Mouse (Mus musculus) lung, embryonic 15.5 days (tissue): ENCODE measurements around the gene Sp140. TPM values are rescaled to one million over a fixed set of nuclear protein-coding genes. Genes with fewer than 3 reads are reported as not detected.
"Not testable (repeated sequence)": the region's sequence is repeated elsewhere in the genome, so short reads cannot be mapped to it uniquely, and the experiment has no call there.

Source experiments
- ATAC-seq: fragments of 200-750 bp; cut with Nextera tagmentation; 2 replicates; pipeline ENCODE4 v1.8.0; 2017; ENCODE audit warnings: moderate number of reproducible peaks, borderline replicate concordance; ENCODE audit not compliant: low FRiP score, low TSS enrichment; ENCODE audit errors: extremely low read depth
- H3K27ac ChIP-seq: fragments of 300-500 bp; sonication (generic); 2 replicates; pipeline ENCODE4 v1.5.1; 2015; ENCODE audit warnings: moderate library complexity, mild to moderate bottlenecking, inconsistent platforms
- H3K27me3 ChIP-seq: fragments of 300-500 bp; sonication (generic); 2 replicates; pipeline ENCODE4 v1.6.1; 2015; ENCODE audit warnings: inconsistent platforms
- H3K36me3 ChIP-seq: fragments of 300-500 bp; sonication (generic); 2 replicates; pipeline ENCODE4 v1.6.1; 2015; ENCODE audit warnings: inconsistent platforms
- H3K4me1 ChIP-seq: fragments of 300-500 bp; sonication (generic); 2 replicates; pipeline ENCODE4 v1.6.1; 2015; ENCODE audit warnings: inconsistent platforms
- H3K4me2 ChIP-seq: fragments of 300-500 bp; sonication (generic); 2 replicates; pipeline ENCODE4 v1.6.1; 2015; ENCODE audit warnings: inconsistent platforms, mild to moderate bottlenecking, moderate library complexity
- H3K4me3 ChIP-seq: fragments of 300-500 bp; sonication (generic); 2 replicates; pipeline ENCODE4 v1.5.1; 2015; ENCODE audit warnings: mild to moderate bottlenecking, inconsistent platforms
- H3K9ac ChIP-seq: fragments of 300-500 bp; sonication (generic); 2 replicates; pipeline ENCODE4 v1.6.1; 2015; ENCODE audit warnings: inconsistent platforms
- H3K9me3 ChIP-seq: fragments of 300-500 bp; sonication (generic); 2 replicates; pipeline ENCODE4 v1.6.1; 2016; ENCODE audit warnings: inconsistent platforms
- WGBS: fragments of 180-500 bp; shearing (Covaris S2); methylation state at CpG from one replicate; pipeline ENCODE4 v1.1.7; 2015; 5-methylcytosine and 5-hydroxymethylcytosine counted together
- polyA plus RNA-seq: library from polyadenylated mRNA; unstranded; fragments of >200 nt; fragmentation: Nextera tagmentation; extraction: Ambion mirVana; gene quantifications from 2 replicates; pipeline ENCODE4 v1.2.1, GENCODE M21; 2015

The Sp140 gene
- polyA plus RNA-seq: 1.6 and 1.8 TPM in 2 replicates

DNA sequence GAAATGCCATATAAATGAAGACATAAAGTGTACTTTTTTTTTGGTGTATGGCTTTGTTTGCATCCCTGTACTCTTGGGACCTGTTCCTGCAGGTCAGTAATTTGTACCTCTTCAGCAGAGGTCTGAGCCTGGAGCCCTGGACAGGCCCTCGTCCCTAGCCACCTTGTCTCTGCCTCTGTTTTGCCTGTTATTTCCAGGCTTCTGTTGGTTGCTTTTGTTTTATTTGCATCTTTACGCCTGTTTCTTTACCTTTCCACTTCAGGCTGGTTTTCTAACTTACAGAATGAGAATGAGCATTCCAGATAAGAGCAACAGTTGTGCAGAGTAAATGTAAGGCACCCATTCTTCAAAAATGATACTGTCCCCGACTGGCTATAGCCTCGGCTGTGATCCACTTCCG is at the start of gene Sp140:
Sp140 (plus strand) TSS at position 301 of the 400 bp plus-strand sequence.
- H3K4me3 ChIP-seq, H3K27ac ChIP-seq, H3K36me3 ChIP-seq, H3K4me2 ChIP-seq, H3K4me1 ChIP-seq, H3K9ac ChIP-seq, H3K27me3 ChIP-seq, H3K9me3 ChIP-seq, ATAC-seq: not testable (repeated sequence)
- WGBS: 100% methylated on average over 1 of the region's 5 CpGs

DNA sequence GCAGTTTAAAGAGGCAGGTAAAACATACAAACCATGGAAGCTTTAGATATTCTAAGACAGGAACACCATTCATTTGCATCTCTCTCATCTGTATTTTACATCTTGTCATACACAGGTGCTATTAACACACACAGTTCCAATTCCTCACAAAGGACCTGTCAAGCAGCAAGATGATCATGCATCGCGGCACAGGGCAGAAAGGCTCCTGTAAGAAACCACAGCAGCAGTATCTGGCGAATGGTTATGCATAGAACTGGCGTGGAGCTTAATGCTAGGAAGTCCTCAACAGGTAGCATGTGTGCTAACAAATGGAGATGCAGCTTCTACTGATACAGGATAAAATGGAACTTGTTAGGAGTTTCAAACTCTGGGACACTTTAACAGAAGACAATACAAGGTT is 44.9 kb upstream of the Sp140 start:
- not testable (repeated sequence) for H3K4me1 ChIP-seq, H3K4me3 ChIP-seq, H3K9me3 ChIP-seq, H3K27ac ChIP-seq, H3K9ac ChIP-seq, H3K27me3 ChIP-seq, H3K36me3 ChIP-seq, H3K4me2 ChIP-seq, ATAC-seq
- WGBS: 81% methylated on average over 4 of the region's 4 CpGs

DNA sequence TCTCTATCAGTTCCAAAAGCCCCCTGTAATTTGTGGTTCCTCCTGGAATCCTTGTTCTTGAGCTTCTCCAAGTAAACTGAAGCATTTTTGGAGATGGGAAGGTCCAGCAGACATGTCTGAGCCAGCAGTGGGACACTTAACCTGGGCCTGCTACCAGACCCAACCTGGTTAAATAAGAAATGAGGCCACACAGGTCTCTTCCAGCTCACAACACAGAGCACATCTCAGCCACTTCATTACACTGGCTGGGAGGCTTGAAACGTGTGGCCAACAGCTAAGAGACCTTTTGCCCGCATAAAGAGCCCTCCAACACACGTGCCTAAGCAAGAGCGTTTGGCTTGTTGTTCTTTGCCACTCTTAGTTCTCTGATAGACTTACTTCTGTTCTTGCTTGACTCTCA is 26.6 kb upstream of the Sp140 start:
- not testable (repeated sequence) for H3K9ac ChIP-seq, H3K4me3 ChIP-seq, ATAC-seq, H3K27ac ChIP-seq, H3K36me3 ChIP-seq, H3K4me2 ChIP-seq, H3K27me3 ChIP-seq, H3K9me3 ChIP-seq, H3K4me1 ChIP-seq
- WGBS: 67% methylated on average over 4 of the region's 4 CpGs

- H3K4me3 ChIP-seq, H3K9ac ChIP-seq, H3K27ac ChIP-seq, H3K4me1 ChIP-seq, ATAC-seq, H3K27me3 ChIP-seq, H3K36me3 ChIP-seq, H3K9me3 ChIP-seq, H3K4me2 ChIP-seq: not testable (repeated sequence)
- WGBS: 54% methylated on average over 2 of the region's 3 CpGs
Observed at GRCm38 (mm10) chr1:85575376-85575775, 24.8 kb upstream of the Sp140 start, which contains the start of gene G530012D18Rik. TSS of gene G530012D18Rik (plus strand) at chr1:85575676.

- H3K27me3 ChIP-seq, H3K9ac ChIP-seq, H3K36me3 ChIP-seq, H3K27ac ChIP-seq, H3K4me3 ChIP-seq, H3K9me3 ChIP-seq, H3K4me2 ChIP-seq, ATAC-seq, H3K4me1 ChIP-seq: not testable (repeated sequence)
- WGBS: 48% methylated on average over 3 of the region's 3 CpGs
Observed at GRCm38 (mm10) chr1:85578372-85579010, 21.7 kb upstream of the Sp140 start.

DNA sequence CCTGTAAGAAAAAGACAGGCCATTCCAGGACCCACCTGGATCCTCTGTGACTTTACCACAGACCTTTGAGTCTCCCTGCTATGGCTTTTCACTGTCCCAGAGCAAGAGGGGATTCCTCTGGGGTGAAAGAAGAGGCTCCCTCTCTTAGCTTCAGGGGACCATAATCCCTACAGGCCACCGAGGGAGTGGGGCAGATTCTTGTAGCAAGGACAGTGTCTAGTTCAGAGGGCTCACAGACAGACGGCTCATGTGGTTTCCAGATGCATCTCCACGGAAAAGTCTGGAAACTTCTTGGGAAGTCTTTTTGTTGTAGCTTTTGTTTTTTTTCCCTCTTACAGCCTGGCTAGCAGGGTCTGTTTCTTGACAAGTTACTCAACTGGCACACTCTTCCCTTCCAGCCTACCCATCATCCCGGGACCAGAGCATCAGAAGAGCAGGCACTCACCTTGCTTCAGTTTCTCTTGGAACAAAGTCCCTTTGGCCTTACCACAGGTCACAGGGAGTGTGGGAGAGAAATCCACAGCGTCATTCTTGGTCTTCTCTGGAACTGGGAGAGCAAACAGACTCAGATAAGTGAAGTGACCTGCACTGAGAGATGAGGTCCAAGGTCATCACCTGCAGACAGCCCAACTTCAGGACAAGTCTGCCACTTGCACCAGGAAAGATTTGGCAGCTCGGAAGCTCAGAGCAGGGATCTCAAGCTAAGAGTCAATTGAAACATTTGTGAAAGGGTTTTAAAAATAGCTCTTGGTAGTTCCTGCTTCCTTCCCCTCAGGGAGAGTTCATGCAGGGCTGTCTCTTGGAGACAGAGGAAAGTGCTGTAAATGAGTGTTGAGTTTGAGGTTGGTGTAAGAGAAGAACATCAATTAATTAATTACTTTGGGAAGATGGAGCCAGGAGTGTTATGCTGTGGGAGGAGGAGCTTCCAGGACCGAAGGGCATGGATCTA is 20.7 kb upstream of the Sp140 start:
- H3K27me3 ChIP-seq, H3K9ac ChIP-seq, H3K36me3 ChIP-seq, H3K4me1 ChIP-seq, H3K9me3 ChIP-seq, H3K4me3 ChIP-seq, ATAC-seq, H3K27ac ChIP-seq, H3K4me2 ChIP-seq: not testable (repeated sequence)
- 61% methylated on average over 6 of the region's 7 CpGs for WGBS

- WGBS: 65% methylated on average over 3 of the region's 4 CpGs
- peak; percentile 49; the same call in 1 of the 2 replicates for ATAC-seq
- not testable (repeated sequence) for H3K4me1 ChIP-seq, H3K9me3 ChIP-seq, H3K27ac ChIP-seq, H3K36me3 ChIP-seq, H3K9ac ChIP-seq, H3K4me2 ChIP-seq, H3K27me3 ChIP-seq, H3K4me3 ChIP-seq
Observed at GRCm38 (mm10) chr1:85580148-85580534, 20.0 kb upstream of the Sp140 start.

DNA sequence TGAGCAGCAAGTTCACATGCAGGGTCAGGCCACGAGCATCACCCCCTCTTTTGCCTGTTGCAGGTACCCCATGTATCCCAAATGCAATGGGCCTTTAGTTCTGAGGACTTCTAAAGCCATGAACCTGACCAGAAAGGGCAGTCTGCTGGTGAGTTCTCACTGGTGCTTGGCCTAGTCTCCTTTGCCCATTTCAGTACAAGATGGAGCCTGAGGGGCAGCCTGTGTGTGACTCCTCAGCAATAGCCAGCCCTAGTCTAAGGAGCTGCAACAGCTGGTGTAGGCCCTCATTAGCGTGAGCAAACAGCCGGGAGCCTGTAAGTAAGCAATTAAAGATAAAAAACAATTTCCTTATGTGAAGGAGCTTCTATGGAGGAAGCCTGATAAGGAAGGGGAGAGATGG is 19.6 kb upstream of the Sp140 start:
- not testable (repeated sequence) for ATAC-seq, H3K27me3 ChIP-seq, H3K36me3 ChIP-seq, H3K4me2 ChIP-seq, H3K4me3 ChIP-seq, H3K9me3 ChIP-seq, H3K27ac ChIP-seq, H3K9ac ChIP-seq, H3K4me1 ChIP-seq
- 66% methylated on average over 3 of the region's 3 CpGs for WGBS

GRCm38 (mm10) chr1:85581518-85581917 is 18.7 kb upstream of the Sp140 start:
- H3K4me3 ChIP-seq, H3K36me3 ChIP-seq, H3K9me3 ChIP-seq, H3K4me1 ChIP-seq, H3K9ac ChIP-seq, H3K27ac ChIP-seq, H3K4me2 ChIP-seq, H3K27me3 ChIP-seq, ATAC-seq: not testable (repeated sequence)
- WGBS: 31% methylated on average over 5 of the region's 5 CpGs

DNA sequence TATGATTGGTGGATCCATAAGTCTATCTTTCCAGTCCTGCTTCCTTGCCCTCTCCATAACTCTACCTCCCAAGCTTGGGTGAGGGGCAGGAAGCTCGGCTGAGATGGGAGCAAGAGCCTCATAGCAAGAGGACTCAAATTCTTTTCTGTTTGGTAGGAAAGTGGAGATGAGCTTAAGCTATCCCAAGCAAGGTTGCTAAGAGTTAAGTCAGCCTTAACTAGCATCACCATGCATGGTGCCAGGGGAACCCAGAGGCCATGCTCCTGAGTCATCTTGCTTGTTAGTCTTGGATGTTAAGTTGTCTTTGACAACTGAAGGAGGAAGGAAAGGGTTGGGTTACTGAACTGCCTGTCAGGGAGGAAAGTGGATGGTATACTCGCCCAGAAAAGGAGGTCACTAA is 11.5 kb upstream of the Sp140 start:
- H3K36me3 ChIP-seq, ATAC-seq, H3K4me1 ChIP-seq, H3K27me3 ChIP-seq, H3K27ac ChIP-seq, H3K4me2 ChIP-seq, H3K9me3 ChIP-seq, H3K9ac ChIP-seq, H3K4me3 ChIP-seq: not testable (repeated sequence)
- 62% methylated on average over 1 of the region's 2 CpGs for WGBS

DNA sequence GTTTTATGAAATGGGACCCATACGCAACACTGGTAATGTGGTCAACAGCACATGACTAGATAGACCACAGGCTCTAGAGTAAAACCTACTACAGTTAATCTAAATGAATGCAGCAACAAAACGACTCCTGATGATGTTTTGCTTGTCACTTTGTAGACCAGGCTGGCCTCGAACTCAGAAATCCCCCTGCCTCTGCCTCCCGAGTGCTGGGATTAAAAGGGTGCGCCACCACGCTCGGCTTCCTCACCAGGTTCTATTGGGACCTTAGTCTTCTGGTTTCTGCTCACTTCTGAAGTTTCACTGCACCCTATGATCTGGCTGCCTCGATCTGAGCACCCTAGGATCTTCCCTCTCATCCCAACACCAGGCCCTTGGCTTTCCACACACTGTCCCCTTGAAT is 7.7 kb upstream of the Sp140 start:
- not testable (repeated sequence) for H3K9ac ChIP-seq, ATAC-seq, H3K4me2 ChIP-seq, H3K4me3 ChIP-seq, H3K36me3 ChIP-seq, H3K27me3 ChIP-seq, H3K27ac ChIP-seq, H3K9me3 ChIP-seq, H3K4me1 ChIP-seq
- 78% methylated on average over 8 of the region's 8 CpGs for WGBS

DNA sequence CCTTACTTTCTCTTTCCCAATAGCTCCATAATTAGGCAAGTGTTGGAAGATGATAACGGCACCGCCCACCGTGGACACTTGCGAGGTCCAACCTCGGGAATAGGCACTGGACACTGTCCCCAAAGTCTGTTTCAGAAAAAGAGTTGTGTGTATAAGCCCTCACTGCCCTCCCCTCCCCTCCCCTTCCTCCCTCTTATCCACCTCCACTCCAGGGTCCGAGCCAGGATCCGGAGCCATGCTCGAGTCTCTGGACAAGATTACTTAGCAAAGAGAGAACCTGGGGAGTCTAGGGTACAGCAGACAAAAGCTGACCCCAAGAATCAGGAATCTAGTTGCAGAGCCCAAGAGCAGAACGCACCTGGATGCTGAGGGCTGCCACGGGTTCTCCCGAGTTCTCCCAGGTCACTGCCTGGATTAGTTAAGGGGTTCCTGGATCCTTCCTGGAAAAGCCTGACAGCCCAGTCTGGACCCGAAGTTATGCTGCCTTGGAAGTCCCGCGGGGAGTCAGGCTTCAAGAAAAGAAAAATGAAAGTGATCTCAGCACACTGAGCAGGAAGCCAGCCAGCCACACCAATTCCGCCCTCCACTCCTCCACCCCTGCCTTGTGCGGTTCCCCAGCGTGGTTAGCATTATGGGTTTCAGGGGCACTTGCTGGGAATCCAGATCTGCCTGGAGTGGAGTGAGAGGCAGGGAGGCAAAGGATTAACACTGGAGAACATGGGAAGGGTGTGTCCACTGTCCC is 1.7 kb upstream of the Sp140 start, which contains the start of gene Sp110:
Sp110 (minus strand) TSS at position 547 of the 742 bp plus-strand sequence.
- not testable (repeated sequence) for H3K27me3 ChIP-seq, H3K27ac ChIP-seq, H3K4me3 ChIP-seq, H3K4me1 ChIP-seq, H3K36me3 ChIP-seq, ATAC-seq, H3K9ac ChIP-seq, H3K9me3 ChIP-seq, H3K4me2 ChIP-seq
- WGBS: 66% methylated on average over 17 of the region's 17 CpGs
